Mouse (Mus musculus): ENCODE data around the gene Fam49a.

- no peak for TF ChIP-seq CTCF (IDR thresholded peaks at IDR 0.05; ENCODE audit: extremely low read depth, insufficient read depth, insufficient read length, insufficient replicate concordance)
- no peak for TF ChIP-seq POLR2A (IDR thresholded peaks at IDR 0.05; ENCODE audit: low read depth, low read length)
These were observed 71.8 kb downstream of the Fam49a start for GRCm38 (mm10) chr12:12333526-12334310.
